Mouse (Mus musculus): Measurements from ENCODE around the gene E2f6. TPM values are rescaled to one million over a fixed set of nuclear protein-coding genes. Genes with fewer than 3 reads are reported as not detected.

The E2f6 gene
- 5.7 and 6.8 TPM in 2 replicates for polyA plus RNA-seq (2021; fragmentation: Nextera tagmentation)
- long read RNA-seq, experiment 1, partial matches to known transcripts = 4 of 13 reads
- long read RNA-seq, experiment 1, other reads (novel, unspliced or antisense) = 4 of 13 reads
- long read RNA-seq, experiment 2, transcript E2f6-201 (7 exons, 2,418 nt) = minor isoform, 23 of 86 reads
- long read RNA-seq, experiment 2, transcript E2f6-202 (4 exons, 3,018 nt) = minor isoform, 6 of 86 reads
- long read RNA-seq, experiment 2, transcript E2f6-204 (8 exons, 2,362 nt) = major isoform, 37 of 86 reads
- long read RNA-seq, experiment 2, partial matches to known transcripts = 14 of 86 reads
- long read RNA-seq, experiment 2, other reads (novel, unspliced or antisense) = 6 of 86 reads

GRCm38 (mm10) chr12:16810525-16811431, at the start of gene E2f6:
Gene E2f6 (plus strand): TSS chr12:16810963.

GRCm38 (mm10) chr12:16800259-16800958, 10.4 kb upstream of the E2f6 start, which contains the start of gene Greb1:
Gene Greb1 (minus strand): TSS chr12:16800886.

Small RNAs within 50 kb of the gene (microRNA-seq; reads per million reads assigned to microRNA genes)
- not detected for gene Gm44305

Other genes starting within 250 kb of the E2f6 start
- 8.3 TPM in 2 replicates for gene Lpin1, start 200.0 kb upstream of the E2f6 start, polyA plus RNA-seq (2021; fragmentation: Nextera tagmentation)
- 306 and 308 TPM in 2 replicates for gene Ntsr2, start 157.6 kb upstream of the E2f6 start, polyA plus RNA-seq (2021; fragmentation: Nextera tagmentation)
- gene Greb1, start 10.1 kb upstream of the E2f6 start, polyA plus RNA-seq (2021; fragmentation: Nextera tagmentation) = 0.05 and 0.35 TPM in 2 replicates
- 13.0 and 14.1 TPM in 2 replicates for gene Rock2, start 83.9 kb downstream of the E2f6 start, polyA plus RNA-seq (2021; fragmentation: Nextera tagmentation)
- 0.98 and 2.6 TPM in 2 replicates for gene Pqlc3, start 189.4 kb downstream of the E2f6 start, polyA plus RNA-seq (2021; fragmentation: Nextera tagmentation)
- gene 2410004P03Rik, start 200.8 kb downstream of the E2f6 start, polyA plus RNA-seq (2021; fragmentation: Nextera tagmentation) = 4.8 and 7.0 TPM in 2 replicates

All from layer of hippocampus, adult 6 months (tissue).